Mouse (Mus musculus): ENCODE results near the gene Atp6v0d1. TPM values are rescaled to one million over a fixed set of nuclear protein-coding genes. Genes with fewer than 3 reads are reported as not detected.

Gene Atp6v0d1
- 22.2 TPM for polyA plus RNA-seq (2014; fragmentation: Illumina TruSeq; extraction: RNeasy Lipid Tissue Mini Kit (QIAGEN cat#74804); ENCODE audit: low read depth, low replicate concordance)

DNA sequence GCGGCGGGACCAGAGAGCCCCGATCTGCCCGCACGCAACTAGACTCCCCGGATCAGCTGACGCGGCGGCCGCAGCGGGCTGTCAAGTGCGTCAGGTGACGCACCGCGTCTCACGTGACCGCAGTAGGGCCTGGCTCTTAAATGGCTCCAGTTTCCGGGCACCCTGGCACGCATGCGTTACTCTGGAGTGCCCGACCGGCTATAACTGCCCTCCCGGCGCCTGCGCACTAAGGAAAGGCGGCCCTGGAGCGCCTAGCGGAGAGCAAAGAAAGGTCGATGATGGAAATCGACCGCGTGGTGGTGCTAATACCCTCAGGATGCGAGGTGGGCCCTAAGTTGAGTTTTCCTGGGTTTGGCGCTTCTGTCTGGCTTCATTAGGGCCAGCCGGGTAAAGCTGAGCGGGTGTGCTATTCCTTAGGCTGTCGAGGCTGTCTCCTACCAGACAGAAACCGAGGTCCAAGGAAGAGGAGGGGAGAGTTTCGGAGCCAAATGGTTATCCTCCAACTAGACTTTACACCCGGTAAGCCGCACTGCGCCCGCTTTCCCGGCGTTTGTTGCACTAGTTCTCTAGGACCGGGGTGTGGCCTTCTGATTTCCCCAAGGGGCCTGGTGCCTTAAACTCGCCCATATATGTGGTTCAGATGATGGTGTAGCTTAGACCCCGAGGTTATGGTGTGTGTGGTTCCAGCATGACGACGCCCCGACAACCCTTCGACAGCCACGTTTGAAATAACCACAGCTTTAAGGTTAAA is at the start of gene Atp6v0d1:
TSS of gene Atp6v0d1 (minus strand) at position 96 of the 751 bp plus-strand sequence.

DNA sequence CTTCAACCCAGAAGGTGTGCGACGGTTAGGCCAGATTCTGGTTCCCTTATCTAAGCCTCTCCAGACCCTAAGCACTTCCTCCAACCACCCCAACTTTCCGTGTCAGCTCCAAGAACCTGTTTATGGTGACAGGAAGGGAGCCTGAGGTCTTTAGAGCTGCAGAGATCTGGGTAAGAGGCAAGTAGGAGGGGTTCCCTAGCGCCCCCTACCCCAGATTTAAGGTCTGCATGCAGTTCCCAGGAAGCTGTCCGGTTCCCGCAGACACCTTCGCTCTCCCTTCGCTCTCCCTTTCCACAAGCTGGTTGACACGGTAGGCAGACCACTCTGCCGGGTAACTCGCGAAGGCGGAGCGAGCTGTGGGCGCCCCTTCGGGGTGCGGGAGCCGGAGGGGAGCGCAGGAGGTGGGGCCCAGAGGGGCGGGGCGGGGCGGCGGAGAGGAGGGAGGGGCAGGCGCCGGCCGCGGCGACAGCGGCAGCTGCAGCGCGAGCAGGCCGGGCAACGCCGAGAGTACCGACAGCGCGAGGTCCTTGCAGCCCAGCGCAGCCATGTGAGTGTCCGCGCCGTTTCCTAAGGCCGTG is 39.0 kb upstream of the Atp6v0d1 start, which contains the start of gene Ripor1:
TSS of gene Ripor1 (plus strand) at position 452 of the 578 bp plus-strand sequence.

DNA sequence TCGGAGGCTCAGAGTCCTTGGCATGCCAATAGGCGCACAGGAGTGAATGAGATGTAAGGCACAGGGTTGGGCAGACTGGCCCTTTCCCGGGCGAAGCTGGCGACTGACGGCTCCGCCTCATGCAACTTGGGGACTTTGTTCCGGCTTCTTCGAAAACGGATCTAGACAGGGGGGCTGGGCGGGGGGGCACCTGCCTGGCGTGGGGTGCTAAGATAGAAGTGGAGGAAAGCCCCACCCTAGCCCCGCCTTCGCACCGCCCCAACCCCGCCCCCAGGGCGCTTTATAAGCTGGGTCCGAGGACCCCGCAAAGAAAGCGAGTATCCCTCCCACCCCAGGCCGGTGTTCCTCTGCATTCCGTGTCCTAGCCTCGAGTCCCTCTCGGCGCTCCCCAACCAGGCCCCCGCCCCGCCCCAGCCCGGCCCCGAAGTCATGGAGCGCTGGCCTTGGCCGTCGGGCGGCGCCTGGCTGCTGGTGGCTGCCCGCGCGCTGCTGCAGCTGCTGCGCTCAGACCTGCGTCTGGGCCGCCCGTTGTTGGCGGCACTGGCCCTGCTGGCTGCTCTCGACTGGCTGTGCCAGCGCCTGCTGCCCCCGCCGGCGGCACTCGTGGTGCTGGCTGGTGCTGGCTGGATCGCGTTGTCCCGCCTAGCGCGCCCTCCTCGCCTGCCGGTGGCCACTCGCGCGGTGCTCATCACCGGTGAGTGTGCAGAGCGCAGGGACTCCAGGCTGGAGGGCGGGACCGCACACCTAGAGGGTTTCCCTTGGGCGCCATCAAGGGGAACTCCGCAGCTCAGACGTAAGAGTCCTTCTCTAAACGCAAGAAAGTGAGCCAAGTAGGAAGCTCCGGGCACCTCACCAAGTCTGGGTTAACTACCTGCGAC is 47.2 kb downstream of the Atp6v0d1 start, which contains the start of gene Hsd11b2:
TSS of gene Hsd11b2 (plus strand) at position 320 of the 878 bp plus-strand sequence.

DNA sequence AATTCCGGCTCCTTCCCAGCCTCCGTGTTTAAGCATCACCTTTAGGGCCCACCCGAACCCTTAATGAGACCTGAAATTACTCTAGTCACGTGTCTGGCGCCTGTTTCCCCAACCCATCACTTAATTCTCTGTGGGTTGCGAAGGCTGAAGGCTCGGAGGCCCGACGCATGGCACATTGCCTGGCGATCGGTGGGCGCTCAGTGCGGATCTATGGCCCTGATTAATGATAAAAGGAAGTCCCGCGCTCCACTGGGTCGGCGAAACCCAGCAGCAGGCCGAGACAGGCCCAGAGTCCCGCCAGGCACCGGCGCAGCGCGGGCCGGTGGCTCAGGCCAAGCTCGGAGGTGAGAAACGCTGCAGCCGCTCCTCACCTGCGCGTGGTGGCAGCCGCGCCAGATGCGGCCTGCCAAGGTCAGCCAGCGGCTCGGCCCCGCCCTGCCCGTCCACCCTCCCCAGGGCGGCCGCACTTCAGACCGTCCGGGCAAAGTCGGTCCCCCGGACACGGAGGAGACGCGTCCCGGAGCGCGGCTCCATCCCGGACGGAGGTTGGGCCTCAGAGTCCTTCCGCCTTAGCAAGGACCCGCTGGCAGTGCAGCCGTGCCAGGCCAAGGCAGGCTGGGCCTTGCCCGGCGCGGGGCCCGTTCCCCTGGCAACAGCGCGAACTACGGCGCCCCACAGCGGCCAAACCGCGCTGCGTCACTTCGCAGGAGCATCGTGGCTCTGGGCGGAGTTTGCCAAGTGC is 69.2 kb downstream of the Atp6v0d1 start, which contains the start of gene Zdhhc1:
TSS of gene Zdhhc1 (minus strand) at position 464 of the 742 bp plus-strand sequence.

Other genes starting within 250 kb of the Atp6v0d1 start
- gene Lrrc29, start 239.8 kb downstream of the Atp6v0d1 start, polyA plus RNA-seq (2014; fragmentation: Illumina TruSeq; extraction: RNeasy Lipid Tissue Mini Kit (QIAGEN cat#74804); ENCODE audit: low read depth, low replicate concordance), result 0.24 TPM
- gene Tmem208, start 239.7 kb downstream of the Atp6v0d1 start, polyA plus RNA-seq (2014; fragmentation: Illumina TruSeq; extraction: RNeasy Lipid Tissue Mini Kit (QIAGEN cat#74804); ENCODE audit: low read depth, low replicate concordance), result 17.8 TPM
- 0.13 TPM for gene Fhod1, start 218.1 kb downstream of the Atp6v0d1 start, polyA plus RNA-seq (2014; fragmentation: Illumina TruSeq; extraction: RNeasy Lipid Tissue Mini Kit (QIAGEN cat#74804); ENCODE audit: low read depth, low replicate concordance)
- not detected for gene Slc9a5, start 217.2 kb downstream of the Atp6v0d1 start, polyA plus RNA-seq (2014; fragmentation: Illumina TruSeq; extraction: RNeasy Lipid Tissue Mini Kit (QIAGEN cat#74804); ENCODE audit: low read depth, low replicate concordance)
- gene Plekhg4, start 192.8 kb downstream of the Atp6v0d1 start, polyA plus RNA-seq (2014; fragmentation: Illumina TruSeq; extraction: RNeasy Lipid Tissue Mini Kit (QIAGEN cat#74804); ENCODE audit: low read depth, low replicate concordance), result not detected
- not detected for gene Kctd19, start 152.5 kb downstream of the Atp6v0d1 start, polyA plus RNA-seq (2014; fragmentation: Illumina TruSeq; extraction: RNeasy Lipid Tissue Mini Kit (QIAGEN cat#74804); ENCODE audit: low read depth, low replicate concordance)
- not detected for gene Lrrc36, start 152.5 kb downstream of the Atp6v0d1 start, polyA plus RNA-seq (2014; fragmentation: Illumina TruSeq; extraction: RNeasy Lipid Tissue Mini Kit (QIAGEN cat#74804); ENCODE audit: low read depth, low replicate concordance)
- gene Tppp3, start 94.5 kb downstream of the Atp6v0d1 start, polyA plus RNA-seq (2014; fragmentation: Illumina TruSeq; extraction: RNeasy Lipid Tissue Mini Kit (QIAGEN cat#74804); ENCODE audit: low read depth, low replicate concordance), result not detected
- 0.29 TPM for gene Zdhhc1, start 69.1 kb downstream of the Atp6v0d1 start, polyA plus RNA-seq (2014; fragmentation: Illumina TruSeq; extraction: RNeasy Lipid Tissue Mini Kit (QIAGEN cat#74804); ENCODE audit: low read depth, low replicate concordance)
- gene Hsd11b2, start 47.3 kb downstream of the Atp6v0d1 start, polyA plus RNA-seq (2014; fragmentation: Illumina TruSeq; extraction: RNeasy Lipid Tissue Mini Kit (QIAGEN cat#74804); ENCODE audit: low read depth, low replicate concordance), result not detected
- gene Ripor1, start 39.2 kb upstream of the Atp6v0d1 start, polyA plus RNA-seq (2014; fragmentation: Illumina TruSeq; extraction: RNeasy Lipid Tissue Mini Kit (QIAGEN cat#74804); ENCODE audit: low read depth, low replicate concordance), result 0.77 TPM
- 30.2 TPM for gene Ctcf, start 70.5 kb upstream of the Atp6v0d1 start, polyA plus RNA-seq (2014; fragmentation: Illumina TruSeq; extraction: RNeasy Lipid Tissue Mini Kit (QIAGEN cat#74804); ENCODE audit: low read depth, low replicate concordance)
- not detected for gene Agrp, start 71.3 kb upstream of the Atp6v0d1 start, polyA plus RNA-seq (2014; fragmentation: Illumina TruSeq; extraction: RNeasy Lipid Tissue Mini Kit (QIAGEN cat#74804); ENCODE audit: low read depth, low replicate concordance)
- gene Carmil2, start 120.2 kb upstream of the Atp6v0d1 start, polyA plus RNA-seq (2014; fragmentation: Illumina TruSeq; extraction: RNeasy Lipid Tissue Mini Kit (QIAGEN cat#74804); ENCODE audit: low read depth, low replicate concordance), result not detected
- gene Acd, start 135.1 kb upstream of the Atp6v0d1 start, polyA plus RNA-seq (2014; fragmentation: Illumina TruSeq; extraction: RNeasy Lipid Tissue Mini Kit (QIAGEN cat#74804); ENCODE audit: low read depth, low replicate concordance), result 1.8 TPM
- not detected for gene Pard6a, start 135.1 kb upstream of the Atp6v0d1 start, polyA plus RNA-seq (2014; fragmentation: Illumina TruSeq; extraction: RNeasy Lipid Tissue Mini Kit (QIAGEN cat#74804); ENCODE audit: low read depth, low replicate concordance)
- gene 4933405L10Rik, start 141.6 kb upstream of the Atp6v0d1 start, polyA plus RNA-seq (2014; fragmentation: Illumina TruSeq; extraction: RNeasy Lipid Tissue Mini Kit (QIAGEN cat#74804); ENCODE audit: low read depth, low replicate concordance), result not detected
- gene Enkd1, start 142.2 kb upstream of the Atp6v0d1 start, polyA plus RNA-seq (2014; fragmentation: Illumina TruSeq; extraction: RNeasy Lipid Tissue Mini Kit (QIAGEN cat#74804); ENCODE audit: low read depth, low replicate concordance), result not detected
- 0.69 TPM for gene Gfod2, start 192.6 kb upstream of the Atp6v0d1 start, polyA plus RNA-seq (2014; fragmentation: Illumina TruSeq; extraction: RNeasy Lipid Tissue Mini Kit (QIAGEN cat#74804); ENCODE audit: low read depth, low replicate concordance)